Mouse (Mus musculus): ENCODE results near the gene Ism1.

Gene Ism1

DNA sequence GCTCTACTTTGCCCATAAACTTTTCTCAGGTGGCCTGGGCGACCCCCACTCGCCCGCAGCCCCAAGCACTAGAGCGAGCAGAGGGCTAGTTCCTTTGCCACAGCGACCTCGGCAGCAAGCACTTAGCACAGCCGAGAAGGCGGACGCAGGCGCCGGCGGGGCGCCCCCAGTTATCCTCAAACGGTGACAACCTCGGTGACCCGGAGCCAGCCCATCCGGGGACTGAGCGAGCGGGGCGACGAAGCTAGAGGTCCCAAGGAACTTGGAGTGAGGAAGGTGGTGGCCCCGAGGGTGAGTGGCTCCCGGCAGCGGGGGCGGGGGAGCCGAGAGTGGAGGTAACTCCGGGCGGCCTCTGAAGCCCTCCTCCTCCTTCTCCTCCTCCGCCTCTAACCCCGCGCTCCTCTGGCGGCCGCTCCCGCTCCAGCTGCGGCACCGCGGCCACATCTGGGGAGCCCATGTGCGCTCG lies at the start of gene Ism1:
Gene Ism1 (plus strand): TSS at position 370 of the 466 bp plus-strand sequence.
- DNase-seq (ENCODE audit: extremely low spot score): peak; percentile 80

DNA sequence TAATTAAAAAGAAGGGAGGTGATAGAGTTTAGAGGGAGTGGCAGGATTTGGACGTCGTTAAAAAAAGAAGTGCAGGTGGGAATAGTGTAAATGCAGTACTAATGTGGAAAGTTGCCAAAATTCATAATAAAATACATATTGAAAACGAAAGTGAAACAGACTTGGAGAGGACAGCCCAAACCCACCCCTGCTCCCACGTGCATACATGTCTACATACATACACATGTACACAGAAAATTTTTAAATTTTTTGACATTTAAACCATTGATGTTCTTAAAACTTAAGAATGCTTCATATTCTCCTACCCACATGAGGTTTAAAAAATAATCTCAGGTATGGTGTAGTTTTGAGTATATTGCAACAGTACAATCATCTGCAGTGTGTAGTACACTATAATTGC lies 49.2 kb upstream of the Ism1 start:
- no peak for DNase-seq (ENCODE audit: extremely low spot score)

DNA sequence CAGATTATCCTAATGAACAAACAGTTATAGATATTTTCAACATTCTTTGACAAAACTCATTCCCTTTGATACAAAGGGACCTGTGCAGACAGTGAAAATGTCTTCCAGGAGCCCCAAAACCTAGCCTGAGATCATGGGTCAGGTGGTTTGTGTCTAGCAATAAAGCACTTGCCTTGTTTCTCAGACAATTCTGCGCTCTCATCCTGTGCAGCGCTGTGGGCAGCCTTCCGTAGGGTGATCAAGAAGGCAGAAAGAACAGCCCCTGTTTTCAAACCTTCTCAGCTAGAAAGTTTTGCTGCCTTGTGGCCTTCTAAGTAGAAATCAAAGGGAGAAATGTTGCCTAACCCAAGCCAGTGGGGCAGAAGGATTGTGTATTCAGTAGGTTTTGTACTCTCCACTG lies 48.3 kb upstream of the Ism1 start:
- DNase-seq (ENCODE audit: extremely low spot score): no peak

DNA sequence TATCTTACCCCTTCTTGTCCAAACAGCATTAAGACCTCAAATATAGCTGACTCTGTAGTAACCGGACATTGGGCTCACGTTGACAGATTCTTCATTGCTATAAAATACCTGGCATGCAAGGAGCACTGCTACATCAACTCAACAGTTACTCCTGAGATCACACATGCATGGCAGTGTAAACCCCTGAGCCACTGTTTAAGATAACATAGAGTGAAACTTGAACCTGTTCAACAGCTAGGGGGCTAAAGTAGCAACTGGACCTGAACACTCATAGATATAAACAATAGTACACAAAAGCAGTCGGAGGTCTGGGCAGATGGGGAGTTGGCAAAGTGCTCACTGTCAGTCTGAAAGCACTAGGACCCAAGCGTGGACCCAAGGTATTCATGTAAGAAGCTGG lies 43.5 kb upstream of the Ism1 start:
- no peak for DNase-seq (ENCODE audit: extremely low spot score)

DNA sequence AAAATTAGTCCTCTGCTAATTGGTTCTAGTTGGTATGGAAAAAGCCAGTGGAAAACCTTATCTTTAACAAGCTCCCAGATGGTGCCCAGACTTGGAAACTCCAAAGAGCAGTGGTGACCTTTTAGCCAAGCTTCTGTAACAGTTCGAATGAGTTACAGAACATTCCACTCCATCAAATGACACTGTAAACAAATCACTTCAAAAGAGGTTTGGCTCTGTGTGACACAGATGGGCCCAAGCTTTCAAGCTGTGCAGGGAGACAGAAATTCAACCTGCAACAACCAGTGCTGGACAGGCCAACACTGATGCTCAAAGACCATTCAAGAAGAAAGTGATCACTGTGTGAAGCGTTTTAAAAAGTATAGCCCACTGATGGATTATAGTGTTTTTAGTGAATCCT lies 40.1 kb upstream of the Ism1 start:
- DNase-seq (ENCODE audit: extremely low spot score): no peak

DNA sequence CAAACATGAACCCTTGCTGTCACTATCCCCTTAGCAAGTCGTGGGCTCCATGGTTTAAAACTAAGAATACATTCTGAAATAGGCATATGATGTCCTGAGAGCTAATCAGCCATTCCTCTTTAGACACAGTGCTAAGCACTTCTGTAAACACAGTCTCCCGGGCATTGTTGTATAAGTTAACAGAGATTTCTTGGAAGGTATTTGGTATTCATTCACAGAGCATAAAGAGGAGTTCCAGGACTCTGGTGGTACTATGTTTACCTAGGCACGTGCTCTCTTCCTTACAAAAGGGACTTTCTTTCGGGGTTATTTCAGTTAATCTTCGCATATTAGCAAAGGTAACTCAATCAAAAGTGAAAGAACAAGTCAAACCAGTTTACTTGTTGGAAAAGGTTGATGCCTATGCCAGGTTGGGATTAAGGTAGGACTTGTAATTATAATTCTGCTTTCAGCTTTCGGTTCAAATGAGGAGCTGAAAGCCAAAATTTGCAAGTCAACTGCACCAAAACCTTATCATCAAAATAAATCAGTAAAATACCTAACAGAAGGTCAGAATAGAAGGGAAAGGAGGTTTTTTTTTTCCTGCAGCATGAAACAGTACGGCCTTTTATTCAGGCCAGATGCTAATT lies 36.1 kb upstream of the Ism1 start:
- no peak for DNase-seq (ENCODE audit: extremely low spot score)

DNA sequence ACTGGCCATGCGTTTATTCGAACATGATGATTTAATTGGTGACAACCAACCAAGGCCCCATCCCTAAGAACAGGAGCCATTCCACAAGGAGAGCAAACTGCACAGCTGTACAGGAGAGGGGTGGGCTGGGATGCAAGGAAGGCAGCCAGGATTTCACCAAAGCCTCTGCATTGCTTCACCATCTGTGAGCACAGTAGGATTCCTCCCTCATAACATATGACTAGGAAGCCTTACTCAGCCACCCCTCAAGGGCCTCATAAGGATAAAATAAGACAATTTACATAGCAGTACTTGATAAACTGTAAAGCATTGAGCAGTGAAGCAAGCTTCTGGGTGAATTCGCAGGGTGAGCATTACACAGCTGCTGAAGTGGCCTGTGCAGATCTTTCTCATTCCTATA lies 28.5 kb upstream of the Ism1 start:
- DNase-seq (ENCODE audit: extremely low spot score): no peak

DNA sequence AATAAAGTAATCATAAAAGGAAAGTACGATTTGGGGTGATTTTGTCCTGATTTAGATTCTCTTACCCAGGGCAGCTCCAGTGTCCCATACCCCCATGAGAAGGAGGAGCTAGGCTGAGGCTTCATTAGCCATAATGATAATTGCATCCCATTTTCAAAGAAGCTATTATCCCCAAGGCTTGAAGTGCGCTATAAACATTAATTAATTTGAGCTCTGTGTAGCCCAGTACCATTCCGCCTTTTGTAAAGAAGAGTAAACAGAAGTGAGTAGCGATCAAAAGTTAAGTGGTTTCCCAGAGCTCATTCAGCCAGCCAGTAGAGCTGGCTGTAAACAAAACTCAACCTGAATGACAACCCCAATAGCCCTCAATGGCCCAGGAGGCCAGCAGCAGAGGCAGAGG lies 21.2 kb upstream of the Ism1 start:
- DNase-seq (ENCODE audit: extremely low spot score): no peak

DNA sequence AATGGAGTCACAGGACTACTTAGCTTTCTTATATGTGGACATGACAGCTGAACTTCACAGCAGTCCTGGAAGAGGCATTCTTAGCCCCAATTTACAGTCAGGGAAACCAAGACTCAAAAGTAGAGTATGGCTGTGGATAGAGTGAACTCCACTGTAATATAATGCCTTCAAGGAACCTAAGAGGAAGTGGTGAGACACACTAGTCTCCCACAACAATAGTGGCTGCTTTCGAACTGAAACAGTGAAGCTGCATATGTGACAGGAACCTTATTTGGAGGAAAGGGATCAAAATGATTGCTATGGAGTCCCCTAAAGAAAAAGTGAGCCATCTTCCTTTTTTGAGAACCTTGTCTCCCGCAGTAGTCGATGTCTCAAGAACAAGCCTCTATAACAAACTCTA lies 6.1 kb upstream of the Ism1 start:
- no peak for DNase-seq (ENCODE audit: extremely low spot score)

DNA sequence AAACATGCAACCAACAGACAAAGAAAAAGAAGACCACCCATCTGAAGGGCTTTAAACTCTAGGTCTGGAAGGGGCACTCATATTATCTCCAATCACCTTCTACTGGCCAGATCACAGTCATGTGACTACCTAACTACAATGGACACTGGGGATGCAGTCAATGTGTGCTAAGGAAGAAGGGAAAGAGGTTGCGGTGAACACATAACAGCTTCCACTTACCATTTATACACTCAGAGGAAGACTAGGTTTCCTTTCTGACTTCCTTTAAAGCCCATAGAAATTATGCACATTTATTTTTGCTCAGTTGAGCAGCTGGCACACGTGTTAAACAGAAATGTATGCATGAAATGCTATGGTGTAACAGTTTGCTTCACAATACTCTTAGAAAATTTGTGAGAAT lies 5.6 kb upstream of the Ism1 start:
- no peak for DNase-seq (ENCODE audit: extremely low spot score)

DNA sequence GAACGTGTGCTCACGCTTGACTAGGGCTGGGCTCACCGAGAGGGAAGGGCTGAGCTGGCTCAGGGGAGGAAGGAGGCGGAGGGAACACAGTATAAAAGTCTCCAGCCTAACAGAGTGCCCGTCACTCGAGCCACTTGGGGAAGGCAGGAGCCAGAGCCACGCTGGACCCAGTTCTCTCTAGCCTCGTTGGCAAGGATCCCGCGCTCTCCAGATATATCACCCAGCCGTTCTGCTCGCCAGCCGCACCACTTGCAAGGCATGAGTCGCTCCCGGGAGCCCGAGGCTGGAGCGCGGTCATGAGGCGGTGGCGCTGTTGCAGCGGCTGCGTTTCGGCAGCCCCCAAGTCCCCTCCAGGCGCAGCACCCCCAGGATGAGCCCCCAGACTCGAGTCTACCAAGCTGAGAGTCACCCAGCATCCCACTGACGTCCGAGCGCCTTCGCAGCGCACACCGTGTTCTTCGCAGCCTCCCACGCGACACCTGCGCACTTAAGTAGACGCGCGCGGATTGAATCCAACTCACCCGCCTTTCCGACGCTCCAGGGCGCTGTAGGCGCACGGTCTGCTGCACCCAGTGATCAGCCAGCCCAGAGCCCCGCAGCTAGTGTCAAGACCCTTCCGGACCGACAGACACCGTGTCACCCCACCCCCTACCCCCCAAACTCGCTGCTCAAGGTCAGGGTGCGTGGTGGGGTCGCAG lies 764 bp upstream of the Ism1 start:
- DNase-seq (ENCODE audit: extremely low spot score): peak; percentile 69

DNA sequence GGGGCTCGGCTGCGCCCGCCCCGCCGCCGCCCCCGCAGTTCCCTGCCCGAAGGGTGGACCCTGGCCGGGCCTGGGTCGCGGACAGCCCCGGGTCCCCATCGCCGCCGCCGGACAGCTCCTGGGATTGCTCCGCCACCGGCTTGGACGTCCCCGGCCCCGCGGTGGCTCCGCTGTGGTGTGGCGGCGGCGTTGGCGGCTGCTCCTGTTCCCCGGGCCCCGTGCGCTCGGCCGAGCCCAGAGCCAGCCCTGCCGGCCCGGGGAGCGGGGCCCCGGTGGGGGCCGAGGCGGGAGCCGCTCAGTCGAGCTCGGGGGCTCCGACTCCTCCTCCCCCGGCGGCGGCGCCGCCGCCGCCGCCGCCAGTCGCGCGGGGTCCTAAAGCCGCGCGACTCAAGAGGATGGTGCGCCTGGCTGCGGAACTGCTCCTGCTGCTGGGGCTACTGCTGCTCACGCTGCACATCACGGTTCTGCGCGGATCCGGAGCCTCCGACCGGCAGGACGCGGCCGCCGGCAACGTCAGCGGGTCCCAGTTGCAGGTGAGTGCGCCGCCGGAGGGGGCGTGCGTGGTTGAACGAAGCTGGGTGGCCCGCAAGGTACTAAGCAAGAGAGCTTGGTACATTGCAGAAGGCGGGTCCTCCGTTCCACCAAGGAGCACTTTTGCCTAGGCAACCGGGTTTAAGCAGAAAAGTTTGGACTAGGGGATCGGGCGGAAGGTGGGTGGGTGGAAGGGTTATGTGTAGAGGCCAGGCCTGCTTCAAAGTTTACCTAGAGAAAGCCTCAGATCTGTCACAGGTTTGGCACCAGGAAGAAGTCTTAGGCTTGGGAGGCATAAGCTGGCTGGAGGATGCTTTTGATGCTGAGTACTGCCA lies 530 bp downstream of the Ism1 start:
- DNase-seq (ENCODE audit: extremely low spot score): peak; percentile 75

DNA sequence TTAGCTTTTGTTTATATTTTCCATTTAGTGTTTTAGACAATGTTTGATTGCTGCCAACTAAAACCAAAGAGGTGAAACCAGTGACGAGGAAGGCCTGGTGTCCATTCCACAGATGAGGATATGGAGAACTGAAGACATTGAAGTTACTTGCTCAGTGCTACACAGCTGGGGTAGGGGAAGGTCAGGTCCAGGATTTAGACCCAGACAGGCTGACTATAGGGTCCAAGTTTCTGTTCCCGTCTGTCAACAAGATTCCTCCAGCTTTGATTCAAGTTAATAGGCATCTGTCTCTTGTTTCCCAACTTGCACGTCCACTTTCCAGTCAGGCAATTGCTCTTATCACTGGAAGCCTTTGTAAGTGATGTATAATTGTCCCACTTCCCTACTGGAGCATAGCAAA lies 4.6 kb downstream of the Ism1 start:
- no peak for DNase-seq (ENCODE audit: extremely low spot score)

DNA sequence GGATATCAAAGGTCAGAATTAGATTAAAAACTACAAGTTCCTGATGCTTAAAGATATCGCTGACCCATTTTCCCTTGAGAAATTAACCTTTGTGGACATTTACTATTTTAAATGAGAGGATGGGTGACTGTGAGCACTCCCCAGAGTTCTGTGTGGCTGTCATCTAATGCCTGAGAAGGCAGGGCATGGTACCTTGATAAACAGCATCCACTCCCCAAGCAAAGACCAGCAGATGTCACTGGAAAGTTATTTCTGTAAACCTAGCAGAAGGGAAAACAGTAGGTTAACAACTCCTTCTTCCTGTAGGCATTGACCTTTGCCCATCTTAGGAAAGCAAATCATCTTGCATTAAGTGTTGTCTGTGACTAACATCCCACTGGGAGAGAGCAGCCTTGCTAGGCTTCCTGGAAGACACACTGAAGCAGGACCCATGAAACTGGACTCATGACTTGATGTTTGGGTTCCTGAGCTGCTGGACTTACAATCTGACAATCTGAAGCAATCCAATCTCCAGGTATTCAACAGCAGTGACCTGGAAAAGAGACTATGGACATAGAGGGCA lies 11.5 kb downstream of the Ism1 start:
- no peak for DNase-seq (ENCODE audit: extremely low spot score)

DNA sequence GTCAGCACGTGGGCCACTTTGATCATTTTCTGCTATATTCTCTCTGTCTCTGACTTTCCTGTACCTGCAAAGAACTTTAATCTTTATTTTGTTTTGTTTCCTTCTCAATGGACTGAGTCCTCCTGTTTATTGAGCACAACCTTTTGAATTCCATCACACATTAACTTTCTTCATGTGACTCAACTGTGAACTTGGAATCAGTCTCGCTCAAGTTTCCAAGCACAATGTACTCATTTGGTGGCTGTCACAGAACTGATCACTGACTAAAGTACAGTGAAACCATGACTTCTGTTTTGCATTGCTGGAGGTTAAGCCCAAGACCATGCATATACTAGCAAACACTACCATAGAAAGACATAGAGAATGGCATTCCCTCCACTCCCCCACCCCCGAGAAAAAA lies 15.5 kb downstream of the Ism1 start:
- DNase-seq (ENCODE audit: extremely low spot score): no peak

DNA sequence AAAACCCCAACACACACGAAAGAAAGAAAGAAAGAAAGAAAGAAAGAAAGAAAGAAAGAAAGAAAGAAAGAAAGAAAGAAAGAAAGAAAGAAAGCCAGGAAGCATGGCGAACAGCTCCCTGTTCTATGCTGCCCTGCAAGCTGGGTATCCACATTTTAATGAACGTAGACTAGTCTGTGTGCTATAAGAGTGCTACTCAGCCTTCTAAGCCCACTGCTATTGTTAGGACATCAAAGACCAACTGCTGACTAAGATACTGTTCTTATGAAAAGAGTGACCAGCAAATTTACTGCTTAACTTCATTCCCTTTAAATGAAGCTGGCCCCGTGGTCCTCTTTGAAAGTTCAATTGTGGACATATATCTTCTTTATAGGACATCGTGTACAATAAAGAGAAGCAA lies 16.7 kb downstream of the Ism1 start:
- no peak for DNase-seq (ENCODE audit: extremely low spot score)

DNA sequence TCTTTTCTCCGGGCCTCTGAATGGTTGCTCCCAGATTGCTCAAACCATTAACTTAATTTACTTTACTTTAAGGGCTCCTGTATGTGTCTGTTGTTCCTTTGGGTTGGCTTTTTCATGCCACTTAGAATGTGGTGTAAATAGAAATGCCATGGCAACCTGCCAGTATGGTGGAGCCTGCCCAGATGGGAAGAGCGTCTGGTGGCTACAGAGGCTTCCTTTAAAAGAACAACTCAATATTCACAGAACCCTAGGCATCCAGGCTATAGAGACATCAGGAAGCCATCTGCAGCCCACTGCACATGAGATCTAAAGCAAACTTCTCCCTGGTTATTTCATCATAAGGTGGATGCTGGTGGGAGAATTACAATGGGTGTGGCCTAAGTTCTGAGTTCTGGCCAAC lies 18.6 kb downstream of the Ism1 start:
- DNase-seq (ENCODE audit: extremely low spot score): no peak

DNA sequence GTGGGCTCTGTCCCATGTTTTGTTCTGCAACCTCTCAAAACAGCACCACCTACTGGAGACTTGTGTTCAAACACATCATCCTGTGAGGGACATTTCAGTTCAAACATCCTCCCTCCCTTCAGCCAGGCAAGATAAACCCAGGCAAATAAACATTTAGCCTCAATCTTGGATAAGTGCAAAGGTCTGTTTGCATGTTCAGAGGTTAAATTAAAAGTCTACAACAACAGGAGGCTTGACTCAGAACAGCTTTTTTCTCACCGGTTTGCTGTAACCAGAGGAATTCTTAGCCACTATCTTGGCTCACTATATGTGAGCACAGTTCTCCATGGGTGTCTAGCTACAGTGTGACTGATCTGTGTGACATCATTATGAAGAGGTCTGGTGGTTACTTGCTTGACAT lies 22.6 kb downstream of the Ism1 start:
- DNase-seq (ENCODE audit: extremely low spot score): no peak

DNA sequence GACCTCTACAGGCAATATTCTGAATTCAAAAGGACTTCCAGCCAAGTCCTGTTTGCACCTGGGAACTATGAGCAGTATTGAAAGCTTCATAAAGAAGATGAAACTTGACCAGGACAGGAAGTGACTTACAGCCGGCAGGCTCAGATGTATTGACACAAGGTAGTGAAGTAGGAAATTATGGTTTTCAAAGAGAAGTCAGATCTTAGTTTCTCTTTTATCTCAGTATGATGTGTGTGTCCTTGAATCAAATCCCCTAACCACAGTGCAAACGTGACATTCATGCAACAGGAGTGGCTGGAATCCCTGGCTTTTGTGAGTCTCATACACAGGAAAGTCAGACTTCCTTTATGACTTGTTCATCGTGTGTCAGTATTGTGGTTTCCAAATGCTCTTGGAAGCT lies 27.0 kb downstream of the Ism1 start:
- no peak for DNase-seq (ENCODE audit: extremely low spot score)

DNA sequence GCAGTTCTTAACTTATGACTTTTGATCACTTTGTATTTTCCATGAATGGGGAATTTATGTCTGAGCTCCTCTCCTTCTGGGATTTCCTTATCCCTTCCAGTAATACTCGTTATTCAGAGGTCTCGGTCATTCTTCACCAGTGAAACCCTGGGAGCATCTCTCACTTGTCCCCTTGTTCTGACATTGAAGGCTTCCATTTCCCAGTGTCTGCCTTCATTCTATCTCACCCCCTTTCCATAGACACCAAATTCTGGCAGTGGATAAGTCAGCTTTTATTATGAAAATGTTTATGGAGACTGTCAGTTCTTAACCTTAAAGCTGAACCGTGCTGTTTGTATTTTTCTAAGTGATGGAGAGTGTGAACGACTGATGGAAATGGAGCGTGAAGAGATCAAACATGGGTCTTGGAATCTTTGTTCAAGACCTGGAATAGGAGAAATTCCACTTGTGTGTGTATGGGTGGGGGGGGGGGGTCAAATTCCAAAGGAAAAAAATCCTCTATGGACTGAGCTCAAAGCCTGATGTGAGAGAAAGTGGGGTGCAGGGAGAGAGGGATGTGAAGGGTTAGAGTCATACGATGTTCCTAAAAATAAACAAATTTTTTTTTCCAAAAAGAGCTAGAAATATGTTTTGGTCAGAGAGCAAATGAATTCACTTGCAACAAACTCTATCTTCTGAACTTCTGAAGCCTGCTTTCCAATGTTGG lies 30.4 kb downstream of the Ism1 start:
- no peak for DNase-seq (ENCODE audit: extremely low spot score)

DNA sequence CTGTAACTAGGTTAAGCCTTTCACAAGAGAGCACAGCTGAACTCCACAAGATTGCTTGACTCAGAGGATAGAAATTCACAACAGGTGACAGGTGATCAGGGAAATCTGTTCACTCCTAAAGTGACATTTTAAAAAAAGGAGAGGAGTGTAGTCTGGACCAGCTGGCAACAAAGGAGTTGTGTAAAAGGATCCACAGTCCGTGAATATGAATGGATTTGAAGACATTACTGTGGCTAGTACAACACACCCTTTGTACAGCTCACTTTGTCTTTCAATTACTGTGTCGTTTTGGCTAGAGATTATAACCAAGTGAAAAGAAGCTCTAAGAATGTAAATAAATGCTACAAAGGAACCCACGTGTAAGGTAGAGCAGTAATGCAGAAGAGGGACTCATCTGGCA lies 33.7 kb downstream of the Ism1 start:
- no peak for DNase-seq (ENCODE audit: extremely low spot score)

DNA sequence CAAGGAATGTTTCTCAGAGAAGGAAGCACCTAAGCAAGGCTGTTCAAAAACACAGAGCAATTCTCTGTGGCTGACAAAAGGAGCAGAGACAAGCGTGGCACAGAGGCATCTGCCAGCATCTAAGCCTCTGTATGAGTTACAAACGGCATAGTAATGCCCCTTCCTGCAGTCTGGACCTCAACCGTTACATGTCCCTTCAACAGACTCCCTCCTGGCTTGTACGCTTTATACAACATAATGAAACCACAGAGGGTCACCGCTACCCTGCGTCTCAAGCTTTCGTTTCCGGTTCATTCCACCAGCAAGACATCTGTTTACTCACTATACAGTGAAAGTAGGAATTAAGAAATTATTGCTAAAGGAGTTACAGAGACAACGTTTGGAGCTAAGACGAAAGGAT lies 34.1 kb downstream of the Ism1 start:
- DNase-seq (ENCODE audit: extremely low spot score): no peak
